Mouse (Mus musculus) cerebellum, adult 18-20 months (tissue): ENCODE measurements at regions not wholly inside any gene's neighbourhood (a gene's known extent, or its start where the extent isn't known, plus 50 kb on each side); places are given as distances from the start of the nearest gene placed in this dataset.
A peak's percentile ranks its signal among the peaks of the same experiment; 100 is the strongest.
"Not testable (repeated sequence)": the region's sequence is repeated elsewhere in the genome, so short reads cannot be mapped to it uniquely, and the experiment has no call there.

Source experiments
- DNase-seq, 2 experiments: peaks; one replicate each; pipeline ENCODE4 v3.0.0; 2021

GRCm38 (mm10) chr5:40177982-40178748, 422.9 kb upstream of the Hs3st1 start:
- DNase-seq = no peak

- no peak for DNase-seq
Measured at GRCm38 (mm10) chr5:40136740-40137285, 381.5 kb upstream of the Hs3st1 start.

- DNase-seq = no peak
Measured at GRCm38 (mm10) chr5:40124337-40124736, 369.1 kb upstream of the Hs3st1 start.

GRCm38 (mm10) chr5:40116849-40117248, 361.6 kb upstream of the Hs3st1 start:
- DNase-seq = no peak

- DNase-seq = not testable (repeated sequence)
Measured at GRCm38 (mm10) chr5:40089576-40089975, 334.3 kb upstream of the Hs3st1 start.

- DNase-seq = no peak
Measured at GRCm38 (mm10) chr5:40045288-40045687, 290.0 kb upstream of the Hs3st1 start.

GRCm38 (mm10) chr5:40034452-40034851, 279.2 kb upstream of the Hs3st1 start:
- peak in 1 of 2 experiments; percentile 15 for DNase-seq

GRCm38 (mm10) chr5:40033686-40034085, 278.4 kb upstream of the Hs3st1 start:
- DNase-seq = peak in 1 of 2 experiments; percentile 18

GRCm38 (mm10) chr5:40030261-40030660, 275.0 kb upstream of the Hs3st1 start:
- no peak for DNase-seq

- no peak for DNase-seq
Measured at GRCm38 (mm10) chr5:40015946-40016345, 260.7 kb upstream of the Hs3st1 start.

- DNase-seq = no peak
Measured at GRCm38 (mm10) chr5:39988039-39988438, 232.8 kb upstream of the Hs3st1 start.

GRCm38 (mm10) chr5:39964371-39964770, 209.1 kb upstream of the Hs3st1 start:
- DNase-seq = peak; percentile 45 to 48

- DNase-seq = peak; percentile 37 to 52
Measured at GRCm38 (mm10) chr5:39960981-39961380, 205.7 kb upstream of the Hs3st1 start.

- DNase-seq = no peak
Measured at GRCm38 (mm10) chr5:39935564-39935963, 180.3 kb upstream of the Hs3st1 start.

- no peak for DNase-seq
Measured at GRCm38 (mm10) chr5:39931890-39932289, 176.6 kb upstream of the Hs3st1 start.

GRCm38 (mm10) chr5:39909369-39909768, 154.1 kb upstream of the Hs3st1 start:
- DNase-seq = no peak

- no peak for DNase-seq
Measured at GRCm38 (mm10) chr5:39871723-39872085, 116.4 kb upstream of the Hs3st1 start.

- no peak for DNase-seq
Measured at GRCm38 (mm10) chr5:39870835-39871722, 115.8 kb upstream of the Hs3st1 start.

- no peak for DNase-seq
Measured at GRCm38 (mm10) chr5:39857192-39857591, 101.9 kb upstream of the Hs3st1 start.

GRCm38 (mm10) chr5:39856616-39857156, 101.4 kb upstream of the Hs3st1 start:
- no peak for DNase-seq

- no peak for DNase-seq
Measured at GRCm38 (mm10) chr5:39855685-39856615, 100.7 kb upstream of the Hs3st1 start.

GRCm38 (mm10) chr5:39847187-39847586, 91.9 kb upstream of the Hs3st1 start:
- DNase-seq = no peak
